Comparison of ENCODE assay signal across 8 mouse cellular contexts in the genomic region with DNA sequence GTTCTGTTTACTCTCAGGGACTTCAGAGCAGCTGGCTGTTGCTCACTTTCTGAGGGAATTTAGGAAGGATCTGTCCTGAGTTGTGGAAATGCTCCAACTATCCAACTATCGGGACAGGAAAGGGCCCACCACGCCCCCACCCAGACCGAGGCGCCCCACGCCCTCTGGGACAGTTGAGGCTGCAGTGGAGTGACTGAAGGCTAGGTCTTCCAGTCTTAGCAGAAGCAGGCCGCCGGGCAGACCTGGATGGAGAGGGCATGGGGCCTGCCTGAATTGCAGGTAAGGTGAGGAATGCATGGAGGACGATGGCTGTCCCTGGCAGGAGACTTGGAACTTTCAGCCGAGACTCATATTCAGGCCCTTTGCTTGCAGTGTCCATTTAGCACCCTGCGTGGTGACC.
DNase-seq lines count a peak whose midpoint lies in the region; ATAC-seq and TF ChIP-seq lines count a peak whose summit lies in the region.

No protein-coding gene starts in this region.

- H3K79me2 ChIP-seq in heart, adult 2 months (replicated peaks; ENCODE audit: control insufficient read depth, insufficient read depth, low read length), result no peaks in the 10 kb centered on the region

- H3K9ac ChIP-seq in heart, embryonic 16.5 days (ENCODE audit: low read length), result peak overlapping the region; percentile 67
- no peak overlapping the region for H3K9ac ChIP-seq in heart, adult 2 months (ENCODE audit: low read depth, low read length)
- H3K9ac ChIP-seq in embryonic facial prominence, embryonic 12.5 days, result no peak overlapping the region
- H3K9ac ChIP-seq in hindbrain, embryonic 16.5 days (ENCODE audit: low read depth, low read length), result peak overlapping the region; percentile 55; the same call in 1 of the 2 replicates
- H3K9ac ChIP-seq in midbrain, embryonic 13.5 days (replicated peaks), result peak overlapping the region; percentile 66; the same call in 1 of the 2 replicates

- peaks cover 9% of the 10 kb centered on the region for H3K4me1 ChIP-seq in heart, embryonic 16.5 days (ENCODE audit: control insufficient read depth, insufficient read depth, low read length)
- no peaks in the 10 kb centered on the region; the same call in 1 of the 2 replicates for H3K4me1 ChIP-seq in heart, adult 2 months (ENCODE audit: control insufficient read depth, insufficient read depth, low read length)
- 0 out of 2 replicates have a peak, but pooled peaks cover 4% of the 10 kb centered on the region for H3K4me1 ChIP-seq in embryonic facial prominence, embryonic 12.5 days
- peaks cover 3% of the 10 kb centered on the region; the same call in 1 of the 2 replicates for H3K4me1 ChIP-seq in hindbrain, embryonic 16.5 days (ENCODE audit: control insufficient read depth, insufficient read depth, low read depth, low read length)
- H3K4me1 ChIP-seq in midbrain, embryonic 13.5 days (replicated peaks), result peaks cover 11% of the 10 kb centered on the region

- H3K4me2 ChIP-seq in heart, embryonic 16.5 days (ENCODE audit: low read depth, low read length), result peak overlapping the region; percentile 83
- H3K4me2 ChIP-seq in embryonic facial prominence, embryonic 12.5 days (replicated peaks), result peak overlapping the region; percentile 74
- peak overlapping the region; percentile 66 for H3K4me2 ChIP-seq in hindbrain, embryonic 16.5 days (ENCODE audit: low read length)
- H3K4me2 ChIP-seq in midbrain, embryonic 13.5 days (replicated peaks), result peak overlapping the region; percentile 68

- H3K4me3 ChIP-seq in heart, embryonic 16.5 days (ENCODE audit: low read length), result peak overlapping the region; percentile 56
- no peak overlapping the region for H3K4me3 ChIP-seq in heart, adult 2 months
- H3K4me3 ChIP-seq in embryonic facial prominence, embryonic 12.5 days, result no peak overlapping the region
- H3K4me3 ChIP-seq in hindbrain, embryonic 16.5 days (ENCODE audit: low read length), result peak overlapping the region; percentile 42
- H3K4me3 ChIP-seq in midbrain, embryonic 13.5 days (replicated peaks), result peak overlapping the region; percentile 42

- DNase-seq in heart, adult 2 months, result no peak
- no peak for DNase-seq in layer of hippocampus, adult 18-20 months (ENCODE audit: low spot score in 2 of 2)
- DNase-seq in natural killer cell, adult 2 months (ENCODE audit: low spot score in 2 of 2), result no peak

- 26% methylated on average over 10 of the region's 10 CpGs for WGBS in heart, embryonic 16.5 days
- WGBS in heart, adult 2 months, result 39% methylated on average over 10 of the region's 10 CpGs
- WGBS in embryonic facial prominence, embryonic 12.5 days, result 20% methylated on average over 10 of the region's 10 CpGs
- WGBS in hindbrain, embryonic 16.5 days, result 31% methylated on average over 10 of the region's 10 CpGs
- WGBS in midbrain, embryonic 13.5 days, result 27% methylated on average over 10 of the region's 10 CpGs

- no peak for TF ChIP-seq CTCF in heart, adult 2 months (IDR thresholded peaks at IDR 0.05)

- no peak overlapping the region for H3K27ac ChIP-seq in heart, embryonic 16.5 days (ENCODE audit: low read length)
- no peak overlapping the region for H3K27ac ChIP-seq in heart, adult 2 months
- H3K27ac ChIP-seq in embryonic facial prominence, embryonic 12.5 days, result no peak overlapping the region
- H3K27ac ChIP-seq in hindbrain, embryonic 16.5 days (ENCODE audit: low read depth, low read length), result no peak overlapping the region
- no peak overlapping the region; the same call in 1 of the 2 replicates for H3K27ac ChIP-seq in midbrain, embryonic 13.5 days

- no peaks in the 10 kb centered on the region for H3K9me3 ChIP-seq in heart, embryonic 16.5 days (replicated peaks; ENCODE audit: control insufficient read depth, low read length)
- H3K9me3 ChIP-seq in embryonic facial prominence, embryonic 12.5 days, result no peaks in the 10 kb centered on the region
- no peaks in the 10 kb centered on the region for H3K9me3 ChIP-seq in hindbrain, embryonic 16.5 days (ENCODE audit: control insufficient read depth, low read length)
- no peaks in the 10 kb centered on the region for H3K9me3 ChIP-seq in midbrain, embryonic 13.5 days

- H3K27me3 ChIP-seq in heart, embryonic 16.5 days (ENCODE audit: control insufficient read depth, insufficient read depth, low read length), result peaks cover 77% of the 10 kb centered on the region
- no peaks in the 10 kb centered on the region for H3K27me3 ChIP-seq in heart, adult 2 months (ENCODE audit: control insufficient read depth, insufficient read depth, low read length)
- peaks cover 54% of the 10 kb centered on the region for H3K27me3 ChIP-seq in embryonic facial prominence, embryonic 12.5 days
- H3K27me3 ChIP-seq in hindbrain, embryonic 16.5 days (replicated peaks; ENCODE audit: control insufficient read depth, insufficient read depth, low read length), result peaks cover 31% of the 10 kb centered on the region
- H3K27me3 ChIP-seq in midbrain, embryonic 13.5 days, result peaks cover 92% of the 10 kb centered on the region

- no peak for TF ChIP-seq POLR2A in heart, adult 2 months (IDR thresholded peaks at IDR 0.05; ENCODE audit: insufficient read depth, low read depth, low read length)

- intact Hi-C loops in heart, adult 2 months (cut with DNase I), result loop anchor here (10.0 kb wide), 1 partner anchor 290 kb away; the partner anchor contains the start of gene Rlim

- TF ChIP-seq EP300 in heart, adult 2 months (IDR thresholded peaks at IDR 0.05; ENCODE audit: insufficient read depth, low read depth, low read length), result no peak

- no peak for ATAC-seq in heart, embryonic 16.5 days (replicated peaks; ENCODE audit: extremely low read depth, insufficient read depth, low FRiP score)
- ATAC-seq in embryonic facial prominence, embryonic 12.5 days (ENCODE audit: insufficient number of reproducible peaks, insufficient read depth, low FRiP score, low TSS enrichment), result no peak
- no peak for ATAC-seq in hindbrain, embryonic 16.5 days
- no peak for ATAC-seq in midbrain, embryonic 13.5 days
- ATAC-seq in CD4-positive, CD25-positive, alpha-beta regulatory T cell, adult 4 months, result no peak

- H3K36me3 ChIP-seq in heart, embryonic 16.5 days (ENCODE audit: control insufficient read depth, insufficient read depth), result no peaks in the 10 kb centered on the region
- no peaks in the 10 kb centered on the region for H3K36me3 ChIP-seq in heart, adult 2 months (ENCODE audit: control insufficient read depth, insufficient read depth, low read length)
- no peaks in the 10 kb centered on the region for H3K36me3 ChIP-seq in embryonic facial prominence, embryonic 12.5 days
- no peaks in the 10 kb centered on the region for H3K36me3 ChIP-seq in hindbrain, embryonic 16.5 days (ENCODE audit: control insufficient read depth, insufficient read depth, low read length)
- no peaks in the 10 kb centered on the region for H3K36me3 ChIP-seq in midbrain, embryonic 13.5 days

Comparison
In these comparisons a context has a peak if more than half of its experiments do, and no peak if none do; other contexts are left out.
1. H3K4me3 ChIP-seq: peak in heart, embryonic 16.5 days (single experiment), hindbrain, embryonic 16.5 days (single experiment) and midbrain, embryonic 13.5 days (single experiment); none in heart, adult 2 months (single experiment) and embryonic facial prominence, embryonic 12.5 days (single experiment).
2. H3K9ac ChIP-seq: peak in heart, embryonic 16.5 days (single experiment), hindbrain, embryonic 16.5 days (single experiment) and midbrain, embryonic 13.5 days (single experiment); none in heart, adult 2 months (single experiment) and embryonic facial prominence, embryonic 12.5 days (single experiment).
3. Peak in every context shown above with its lines, with median percentiles within 50 percentile points of each other: H3K4me2 ChIP-seq.